12 mouse cellular contexts compared by ENCODE assay signal in the genomic region with DNA sequence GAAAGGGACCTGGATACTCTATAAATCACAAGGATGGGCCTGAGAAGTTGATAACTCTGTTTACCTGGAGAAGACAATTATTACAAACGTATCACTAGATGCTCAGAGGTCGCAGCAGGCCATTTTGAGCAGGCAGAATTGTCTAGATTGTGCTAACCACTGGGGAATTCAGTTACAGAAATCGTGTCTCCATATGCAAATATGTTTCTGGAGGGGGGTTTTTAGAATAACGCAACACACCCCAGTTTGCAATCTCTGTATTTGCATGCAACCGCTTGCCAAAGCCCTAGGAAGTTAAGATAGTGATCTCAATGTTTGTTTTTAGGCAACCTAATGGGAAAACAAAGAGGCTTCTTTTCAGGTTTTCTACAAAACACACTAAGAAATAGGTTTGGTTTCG.
"Had no signal": no experiment of that assay in that cellular context is flagged by ENCODE, and none has a peak within 500 bp of the region (broad histone marks: within the 10 kb centered on the region; RNA-seq: fewer than 3 reads in every experiment).

No protein-coding gene starts in this region.

- H3K9me3 ChIP-seq: midbrain, embryonic 12.5 days had no signal

- H3K36me3 ChIP-seq: limb, embryonic 13.5 days; midbrain, embryonic 12.5 days had no signal

- H3K9ac ChIP-seq: limb, embryonic 13.5 days; liver, embryonic 14.5 days; midbrain, embryonic 12.5 days had no signal

- ATAC-seq: midbrain, embryonic 16.5 days had no signal

- H3K4me1 ChIP-seq: limb, embryonic 13.5 days; midbrain, embryonic 12.5 days had no signal

- H3K27me3 ChIP-seq: limb, embryonic 13.5 days; midbrain, embryonic 12.5 days had no signal

- H3K4me3 ChIP-seq: limb, embryonic 13.5 days; midbrain, embryonic 12.5 days had no signal

- H3K27ac ChIP-seq: limb, embryonic 13.5 days; liver, embryonic 14.5 days; midbrain, embryonic 12.5 days; stomach, postnatal 0 days had no signal

- DNase-seq: kidney, adult 18-20 months; kidney, postnatal 25 days; left cerebral cortex, postnatal 4 days; lung, adult 18-20 months; right cerebral cortex, adult 18-20 months; right cerebral cortex, postnatal 25 days; thymus, postnatal 4 days had no signal

- H3K4me2 ChIP-seq: limb, embryonic 13.5 days; midbrain, embryonic 12.5 days had no signal
